Mouse (Mus musculus) spleen, adult 2 months (tissue): ENCODE results near the gene Mpzl1.

ENCODE experiments used
- CTCF ChIP-seq: fragments of 200-500 bp; IDR thresholded peaks from 2 replicates; pipeline ENCODE4 v1.5.1; 2011; ENCODE audit warnings: mild to moderate bottlenecking, inconsistent platforms; ENCODE audit not compliant: insufficient read depth, insufficient read length, insufficient replicate concordance; ENCODE audit errors: extremely low read depth
- POLR2A ChIP-seq: fragments of 200-500 bp; IDR thresholded peaks from 2 replicates; pipeline ENCODE4 v1.6.1; 2011; ENCODE audit warnings: low read depth, low read length, inconsistent platforms

GRCm38 (mm10) chr1:165645102-165645501 is 10.8 kb upstream of the Mpzl1 start:
- no peak for TF ChIP-seq POLR2A
- TF ChIP-seq CTCF, result no peak
